Mouse (Mus musculus) liver, postnatal 0 days (tissue): ENCODE data around the gene Gm5916. TPM values are rescaled to one million over a fixed set of nuclear protein-coding genes. Genes with fewer than 3 reads are reported as not detected.

ENCODE experiments used
- ATAC-seq: fragments of 200-750 bp; cut with Nextera tagmentation; 2 replicates; pipeline ENCODE4 v1.8.0; 2017; ENCODE audit warnings: mild to moderate bottlenecking, moderate library complexity
- DNase-seq: peaks from one replicate; pipeline ENCODE4 v3.0.0-alpha.2; 2016
- H3K27ac ChIP-seq: fragments of 300-500 bp; sonication (generic); 2 replicates; pipeline ENCODE4 v1.5.1; 2014; ENCODE audit warnings: antibody characterized with exemption, moderate library complexity, mild to moderate bottlenecking, low read depth
- H3K27me3 ChIP-seq: fragments of 300-500 bp; sonication (generic); 2 replicates; pipeline ENCODE4 v1.6.1; 2014; ENCODE audit warnings: low read length, control low read depth, mixed read lengths; ENCODE audit not compliant: insufficient read depth
- H3K36me3 ChIP-seq: fragments of 300-500 bp; sonication (generic); replicated peaks from 2 replicates; pipeline ENCODE4 v1.6.1; 2014; ENCODE audit warnings: mild to moderate bottlenecking, control low read depth, low read length, moderate library complexity, mixed read lengths; ENCODE audit not compliant: insufficient read depth
- H3K4me1 ChIP-seq: fragments of 300-500 bp; sonication (generic); 2 replicates; pipeline ENCODE4 v1.6.1; 2014; ENCODE audit warnings: antibody characterized with exemption, mild to moderate bottlenecking, control low read depth; ENCODE audit not compliant: insufficient read depth
- H3K4me2 ChIP-seq: fragments of 300-500 bp; sonication (generic); 2 replicates; pipeline ENCODE4 v1.6.1; 2014; ENCODE audit warnings: low read depth, mild to moderate bottlenecking, low read length, moderate library complexity, mixed read lengths
- H3K4me3 ChIP-seq: fragments of 300-500 bp; sonication (generic); 2 replicates; pipeline ENCODE4 v1.5.1; 2014; ENCODE audit warnings: low read depth, low read length
- H3K9ac ChIP-seq: fragments of 300-500 bp; sonication (generic); replicated peaks from 2 replicates; pipeline ENCODE4 v1.6.1; 2014; ENCODE audit warnings: mild to moderate bottlenecking, moderate library complexity
- H3K9me3 ChIP-seq: fragments of 300-500 bp; sonication (generic); 2 replicates; pipeline ENCODE4 v1.6.1; 2016; ENCODE audit warnings: mild to moderate bottlenecking, control low read depth, low read length, mixed read lengths
- CTCF ChIP-seq: sonication (generic); IDR thresholded peaks from 2 replicates; pipeline ENCODE4 v1.5.1; 2016; ENCODE audit warnings: antibody characterized with exemption, low read depth
- EP300 ChIP-seq: IDR thresholded peaks from 2 replicates; pipeline ENCODE4 v1.6.1; 2016; ENCODE audit warnings: antibody characterized with exemption, low read depth, mild to moderate bottlenecking
- WGBS: fragments of 180-500 bp; shearing (Covaris S2); extraction: QIAGEN DNeasy Blood & Tissue Kit; methylation state at CpG from one replicate; pipeline ENCODE4 v1.1.7; 2014; ENCODE audit not compliant: insufficient replicate concordance; 5-methylcytosine and 5-hydroxymethylcytosine counted together
- polyA plus RNA-seq: library from polyadenylated mRNA; unstranded; fragments of >200 nt; fragmentation: Nextera tagmentation; extraction: Ambion mirVana; gene quantifications from 2 replicates; pipeline ENCODE4 v1.2.1, GENCODE M21; 2015

Gene Gm5916
- not detected in 2 replicates for polyA plus RNA-seq

- no peak within 1 kb of the TSS for H3K27ac ChIP-seq
- H3K4me3 ChIP-seq = no peak within 1 kb of the TSS
- ATAC-seq (no peak), DNase-seq (no peak)
- H3K36me3 ChIP-seq = no peaks in the 10 kb centered on the region
- H3K9ac ChIP-seq = no peak within 1 kb of the TSS
- no peaks in the 10 kb centered on the region for H3K4me1 ChIP-seq
- no peak within 1 kb of the TSS for H3K4me2 ChIP-seq
- H3K9me3 ChIP-seq = no peaks in the 10 kb centered on the region
- no peak for TF ChIP-seq CTCF
- no peak for TF ChIP-seq EP300
- H3K27me3 ChIP-seq = no peaks in the 10 kb centered on the region
- WGBS = 56% methylated on average over 1 of the region's 1 CpGs
Observed at GRCm38 (mm10) chr9:36128679-36129078, at the start of gene Gm5916. TSS of gene Gm5916 (minus strand) at chr9:36128779.

Other genes with a start within 250 kb of the Gm5916 start
- gene 9230113P08Rik, start 220.4 kb downstream of the Gm5916 start, polyA plus RNA-seq = not detected in 2 replicates